Mouse (Mus musculus): ENCODE results near the gene 2900026A02Rik. TPM values are rescaled to one million over a fixed set of nuclear protein-coding genes. Genes with fewer than 3 reads are reported as not detected.

The 2900026A02Rik gene
- polyA plus RNA-seq, 1 experiment, result 32.0 TPM

- TF ChIP-seq POLR2A (IDR thresholded peaks at IDR 0.05; ENCODE audit: borderline replicate concordance, extremely low read depth, low read depth, low read length) (no peak), CTCF (IDR thresholded peaks at IDR 0.05; ENCODE audit: insufficient read depth, low read length) (no peak)
- Histone ChIP-seq H3K4me1 (ENCODE audit: control insufficient read depth, insufficient read depth, low read length) (no peaks in the 10 kb centered on the region), H3K4me3 (replicated peaks; ENCODE audit: extremely low read depth, low read depth, low read length) (no peak within 1 kb of the TSS)
- DNase-seq, result no peak
Observed at GRCm38 (mm10) chr5:113070017-113070416, 151.0 kb downstream of the 2900026A02Rik start, which contains the start of gene Crybb2. TSS of gene Crybb2 (minus strand) at chr5:113070117.

DNA sequence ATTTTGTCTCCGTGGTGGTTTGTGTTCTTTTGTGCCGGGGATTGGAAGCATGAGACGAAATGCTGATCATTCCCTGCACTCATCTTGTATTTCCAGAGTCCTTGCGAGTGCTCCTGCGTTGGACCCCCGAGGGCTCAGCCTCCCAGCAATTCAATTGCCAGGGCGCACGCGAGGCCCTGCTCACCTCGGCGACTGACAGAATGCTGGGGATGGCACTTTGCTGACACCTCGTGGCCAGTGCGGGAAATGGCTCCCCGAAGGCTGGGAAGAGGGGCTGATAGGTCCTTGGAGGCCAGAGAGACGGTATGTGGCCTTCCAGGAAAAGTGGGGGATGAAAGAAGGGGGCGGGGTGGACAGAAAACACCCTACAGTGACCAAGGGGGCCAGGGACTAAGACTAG, 166.7 kb downstream of the 2900026A02Rik start:
- peak; percentile 80 for DNase-seq
- WGBS, result 5% methylated on average over 16 of the region's 16 CpGs
- no peaks in the 10 kb centered on the region; the same call in 1 of the 2 replicates for H3K4me1 ChIP-seq (ENCODE audit: control insufficient read depth, insufficient read depth, low read length)
- TF ChIP-seq CTCF (IDR thresholded peaks at IDR 0.05; ENCODE audit: insufficient read depth, low read length) (peak; percentile 96), POLR2A (IDR thresholded peaks at IDR 0.05; ENCODE audit: borderline replicate concordance, extremely low read depth, low read depth, low read length) (no peak)
- H3K4me3 ChIP-seq (replicated peaks; ENCODE audit: extremely low read depth, low read depth, low read length), result no peak overlapping the region

DNA sequence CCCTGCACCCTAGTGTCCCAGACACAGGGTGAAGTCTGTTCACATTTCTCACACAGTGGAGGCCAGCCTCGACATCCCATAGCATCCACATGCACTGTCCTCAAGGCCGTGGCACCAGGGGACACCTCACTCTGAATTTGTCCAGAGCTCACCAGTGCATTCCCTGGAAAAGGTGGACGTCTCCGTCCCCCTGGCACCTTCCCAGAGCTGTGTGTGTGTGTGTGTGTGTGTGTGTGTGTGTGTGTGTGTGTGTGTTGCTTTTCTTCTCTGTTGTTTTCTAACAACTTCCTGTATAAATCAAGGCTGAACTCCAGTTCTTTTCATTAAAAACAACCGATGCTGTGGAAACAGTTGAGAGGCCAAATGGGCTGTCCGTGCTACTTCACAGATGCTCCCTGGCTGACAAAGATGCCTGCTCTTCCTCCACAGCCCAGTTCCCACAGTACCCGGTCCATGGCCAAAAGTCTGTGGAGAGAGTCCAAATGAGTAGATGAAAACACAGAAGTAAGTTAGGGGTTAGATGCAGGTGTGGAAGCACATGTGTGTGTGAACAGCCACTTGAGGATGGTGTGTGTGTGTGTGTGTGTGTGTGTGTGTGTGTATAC, 170.4 kb downstream of the 2900026A02Rik start:
- WGBS, result 45% methylated on average over 7 of the region's 7 CpGs
- TF ChIP-seq POLR2A (IDR thresholded peaks at IDR 0.05; ENCODE audit: borderline replicate concordance, extremely low read depth, low read depth, low read length) (no peak), CTCF (IDR thresholded peaks at IDR 0.05; ENCODE audit: insufficient read depth, low read length) (no peak)

GRCm38 (mm10) chr5:113049876-113050275, 171.2 kb downstream of the 2900026A02Rik start:
- no peak overlapping the region for H3K4me3 ChIP-seq (replicated peaks; ENCODE audit: extremely low read depth, low read depth, low read length)
- no peak for TF ChIP-seq CTCF (IDR thresholded peaks at IDR 0.05; ENCODE audit: insufficient read depth, low read length)
- TF ChIP-seq POLR2A (IDR thresholded peaks at IDR 0.05; ENCODE audit: borderline replicate concordance, extremely low read depth, low read depth, low read length), result no peak
- no peak for DNase-seq
- H3K4me1 ChIP-seq (ENCODE audit: control insufficient read depth, insufficient read depth, low read length), result no peaks in the 10 kb centered on the region; the same call in 1 of the 2 replicates

More for the DNA sequence above, 170.4 kb downstream of the 2900026A02Rik start:
- Histone ChIP-seq H3K4me3 (replicated peaks; ENCODE audit: extremely low read depth, low read depth, low read length) (no peak overlapping the region), H3K4me1 (ENCODE audit: control insufficient read depth, insufficient read depth, low read length) (no peaks in the 10 kb centered on the region; the same call in 1 of the 2 replicates)
- no peak for DNase-seq

DNA sequence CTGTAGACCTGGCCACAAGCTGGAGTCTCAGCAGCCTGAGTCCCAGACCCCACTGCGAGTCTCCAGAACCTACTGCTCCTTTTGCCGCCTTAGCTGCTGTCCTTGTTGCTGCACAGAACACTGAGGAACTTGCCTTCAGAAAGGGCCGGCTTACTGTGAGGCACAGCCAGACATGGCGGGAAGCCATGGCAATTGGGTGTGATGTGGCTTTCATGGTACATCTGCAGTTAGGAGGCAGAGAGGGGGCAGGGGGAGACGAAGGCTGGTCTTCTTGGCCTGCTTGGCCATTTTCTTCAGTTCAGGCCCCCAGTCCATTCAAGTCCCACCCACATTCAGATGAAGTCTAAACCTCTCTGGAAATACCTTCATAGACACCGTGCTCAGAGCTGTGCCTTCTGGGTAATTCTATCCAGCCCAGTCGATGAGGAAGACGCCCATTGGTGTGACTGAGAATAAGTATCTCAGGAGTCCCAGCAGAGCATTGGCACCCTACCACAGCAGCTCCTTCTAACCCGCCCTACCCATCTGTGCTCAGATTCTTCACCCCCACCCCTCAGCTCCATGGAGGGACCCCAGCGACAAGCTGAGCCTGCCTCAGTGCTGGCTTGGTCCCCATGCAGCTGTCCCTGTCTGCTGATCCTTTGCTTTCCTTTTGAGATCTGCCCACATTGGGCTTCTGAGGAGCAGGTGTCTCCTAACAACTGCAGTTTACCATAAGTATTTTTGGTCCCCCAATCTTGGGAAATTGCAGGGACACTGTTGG, 175.3 kb downstream of the 2900026A02Rik start:
- TF ChIP-seq POLR2A (IDR thresholded peaks at IDR 0.05; ENCODE audit: borderline replicate concordance, extremely low read depth, low read depth, low read length) (no peak), CTCF (IDR thresholded peaks at IDR 0.05; ENCODE audit: insufficient read depth, low read length) (no peak)
- peaks cover 2% of the 10 kb centered on the region; the same call in 1 of the 2 replicates for H3K4me1 ChIP-seq (ENCODE audit: control insufficient read depth, insufficient read depth, low read length)
- WGBS, result 80% methylated on average over 10 of the region's 10 CpGs
- no peak overlapping the region for H3K4me3 ChIP-seq (replicated peaks; ENCODE audit: extremely low read depth, low read depth, low read length)
- DNase-seq, result no peak

GRCm38 (mm10) chr5:113043531-113043930, 177.5 kb downstream of the 2900026A02Rik start:
- no peak for DNase-seq
- TF ChIP-seq POLR2A (IDR thresholded peaks at IDR 0.05; ENCODE audit: borderline replicate concordance, extremely low read depth, low read depth, low read length), result no peak
- TF ChIP-seq CTCF (IDR thresholded peaks at IDR 0.05; ENCODE audit: insufficient read depth, low read length), result no peak
- 66% methylated on average over 8 of the region's 8 CpGs for WGBS
- H3K4me1 ChIP-seq (ENCODE audit: control insufficient read depth, insufficient read depth, low read length), result 0 out of 2 replicates have a peak, but pooled peaks cover 2% of the 10 kb centered on the region
- H3K4me3 ChIP-seq (replicated peaks; ENCODE audit: extremely low read depth, low read depth, low read length), result no peak overlapping the region

DNA sequence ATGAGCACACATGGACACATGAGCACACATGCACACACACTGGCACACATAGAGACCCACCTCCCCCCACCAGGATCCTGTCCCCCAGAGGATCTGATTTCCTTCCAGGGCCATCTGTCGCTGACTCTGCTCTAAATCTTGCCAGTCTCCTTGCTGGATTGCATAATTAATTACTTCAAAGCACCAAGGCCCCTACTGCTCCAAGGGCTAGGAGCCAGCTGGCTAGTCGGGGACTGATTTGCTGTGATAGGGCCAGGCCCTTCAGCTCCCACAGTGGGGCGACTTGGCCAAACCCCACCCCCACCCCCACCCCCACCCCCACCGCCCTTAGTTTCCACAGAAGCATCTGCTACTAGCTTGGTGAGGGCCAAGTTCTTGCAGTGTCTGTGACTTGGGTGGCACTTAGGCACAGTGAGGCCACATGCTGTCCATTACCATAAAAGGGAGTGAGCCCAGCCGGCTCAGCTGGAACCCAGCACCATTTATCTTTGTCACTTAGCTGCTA, 179.4 kb downstream of the 2900026A02Rik start:
- 12% methylated on average over 5 of the region's 5 CpGs for WGBS
- peak; percentile 31 for DNase-seq
- 0 out of 2 replicates have a peak, but pooled peaks cover 2% of the 10 kb centered on the region for H3K4me1 ChIP-seq (ENCODE audit: control insufficient read depth, insufficient read depth, low read length)
- no peak overlapping the region for H3K4me3 ChIP-seq (replicated peaks; ENCODE audit: extremely low read depth, low read depth, low read length)
- TF ChIP-seq POLR2A (IDR thresholded peaks at IDR 0.05; ENCODE audit: borderline replicate concordance, extremely low read depth, low read depth, low read length), result no peak
- no peak for TF ChIP-seq CTCF (IDR thresholded peaks at IDR 0.05; ENCODE audit: insufficient read depth, low read length)

DNA sequence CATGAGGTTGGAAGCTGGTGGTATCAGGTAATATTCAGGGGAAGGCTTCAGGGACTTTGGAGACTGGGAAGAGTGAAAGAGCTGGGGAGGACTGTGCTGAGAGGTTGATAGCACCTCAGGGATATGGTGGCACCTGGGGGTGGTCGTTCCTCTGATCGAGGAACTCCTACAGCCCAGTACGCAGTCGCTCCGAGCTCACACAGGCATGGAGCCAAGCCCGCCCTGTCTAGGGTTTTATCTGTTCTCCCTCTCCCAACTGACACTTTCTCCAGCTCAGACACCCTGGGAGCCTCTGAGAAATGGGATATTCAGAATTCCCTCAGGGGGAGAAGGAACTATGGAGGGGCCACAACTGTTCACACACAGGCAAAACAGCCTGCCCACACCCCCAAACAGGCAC, 180.3 kb downstream of the 2900026A02Rik start:
- DNase-seq, result no peak
- H3K4me1 ChIP-seq (ENCODE audit: control insufficient read depth, insufficient read depth, low read length), result peaks cover 2% of the 10 kb centered on the region; the same call in 1 of the 2 replicates
- 54% methylated on average over 6 of the region's 6 CpGs for WGBS
- TF ChIP-seq CTCF (IDR thresholded peaks at IDR 0.05; ENCODE audit: insufficient read depth, low read length), result no peak
- TF ChIP-seq POLR2A (IDR thresholded peaks at IDR 0.05; ENCODE audit: borderline replicate concordance, extremely low read depth, low read depth, low read length), result no peak
- no peak overlapping the region for H3K4me3 ChIP-seq (replicated peaks; ENCODE audit: extremely low read depth, low read depth, low read length)

GRCm38 (mm10) chr5:113038601-113039000, 182.4 kb downstream of the 2900026A02Rik start:
- TF ChIP-seq POLR2A (IDR thresholded peaks at IDR 0.05; ENCODE audit: borderline replicate concordance, extremely low read depth, low read depth, low read length) (no peak), CTCF (IDR thresholded peaks at IDR 0.05; ENCODE audit: insufficient read depth, low read length) (no peak)
- Histone ChIP-seq H3K4me3 (replicated peaks; ENCODE audit: extremely low read depth, low read depth, low read length) (no peak overlapping the region), H3K4me1 (ENCODE audit: control insufficient read depth, insufficient read depth, low read length) (peaks cover 15% of the 10 kb centered on the region)
- WGBS, result 84% methylated on average over 6 of the region's 6 CpGs
- DNase-seq, result no peak

Other genes starting within 250 kb of the 2900026A02Rik start
- gene Grk3, start 205.4 kb downstream of the 2900026A02Rik start, polyA plus RNA-seq (2012; rRNA removed), result 20.2 and 33.0 TPM in 2 replicates
- not detected in 2 replicates for gene Crybb2, start 151.1 kb downstream of the 2900026A02Rik start, polyA plus RNA-seq (2012; rRNA removed)
- 5.2 and 5.7 TPM in 2 replicates for gene Crybb3, start 139.7 kb downstream of the 2900026A02Rik start, polyA plus RNA-seq (2012; rRNA removed)
- 0.08 TPM in 1 of 2 replicates, not detected in the other for gene Tmem211, start 5.7 kb upstream of the 2900026A02Rik start, polyA plus RNA-seq (2012; rRNA removed)
- gene Sgsm1, start 89.5 kb upstream of the 2900026A02Rik start, polyA plus RNA-seq (2012; rRNA removed), result 4.4 and 6.7 TPM in 2 replicates
- not detected in 2 replicates for gene Aym1, start 136.1 kb upstream of the 2900026A02Rik start, polyA plus RNA-seq (2012; rRNA removed)